Mouse (Mus musculus) heart, embryonic 11.5 days (tissue): Measurements from ENCODE around the gene Mavs. TPM values are rescaled to one million over a fixed set of nuclear protein-coding genes. Genes with fewer than 3 reads are reported as not detected.

Experiments
- ATAC-seq: fragments of 200-750 bp; cut with Nextera tagmentation; replicated peaks from 2 replicates; pipeline ENCODE4 v1.8.0; 2017; ENCODE audit warnings: moderate library complexity; ENCODE audit not compliant: insufficient number of reproducible peaks, low FRiP score, low TSS enrichment
- H3K27ac ChIP-seq: fragments of 300-500 bp; sonication (generic); 2 replicates; pipeline ENCODE4 v1.5.1; 2014; ENCODE audit warnings: mild to moderate bottlenecking, low read depth, low read length
- H3K27me3 ChIP-seq: fragments of 300-500 bp; sonication (generic); 2 replicates; pipeline ENCODE4 v1.6.1; 2014; ENCODE audit warnings: mild to moderate bottlenecking, low read length, mixed read lengths; ENCODE audit not compliant: control insufficient read depth, insufficient read depth
- H3K36me3 ChIP-seq: fragments of 300-500 bp; sonication (generic); 2 replicates; pipeline ENCODE4 v1.6.1; 2014; ENCODE audit warnings: mild to moderate bottlenecking, low read length, moderate library complexity, mixed read lengths; ENCODE audit not compliant: control insufficient read depth, insufficient read depth
- H3K4me1 ChIP-seq: fragments of 300-500 bp; sonication (generic); 2 replicates; pipeline ENCODE4 v1.6.1; 2014; ENCODE audit warnings: low read length; ENCODE audit not compliant: control insufficient read depth, insufficient read depth
- H3K4me2 ChIP-seq: fragments of 300-500 bp; sonication (generic); 2 replicates; pipeline ENCODE4 v1.6.1; 2014; ENCODE audit warnings: mild to moderate bottlenecking, moderate library complexity
- H3K4me3 ChIP-seq: fragments of 300-500 bp; sonication (generic); 2 replicates; pipeline ENCODE4 v1.5.1; 2014; ENCODE audit warnings: low read depth, low read length
- H3K9ac ChIP-seq: fragments of 300-500 bp; sonication (generic); 2 replicates; pipeline ENCODE4 v1.6.1; 2014; ENCODE audit warnings: mild to moderate bottlenecking, low read depth, low read length, moderate library complexity
- H3K9me3 ChIP-seq: fragments of 300-500 bp; sonication (generic); replicated peaks from 2 replicates; pipeline ENCODE4 v1.6.1; 2016; ENCODE audit warnings: low read length; ENCODE audit not compliant: control insufficient read depth
- WGBS: fragments of 180-500 bp; shearing (Covaris S2); extraction: QIAGEN DNeasy Blood & Tissue Kit; methylation state at CpG from one replicate; pipeline ENCODE4 v1.1.7; 2014; ENCODE audit not compliant: insufficient replicate concordance; 5-methylcytosine and 5-hydroxymethylcytosine counted together
- polyA plus RNA-seq: library from polyadenylated mRNA; unstranded; fragments of >200 nt; fragmentation: Nextera tagmentation; extraction: Ambion mirVana; gene quantifications from 2 replicates; pipeline ENCODE4 v1.2.1, GENCODE M21; 2014

Gene Mavs
- polyA plus RNA-seq, 1 experiment from 2014 or later: 15.2 TPM

DNA sequence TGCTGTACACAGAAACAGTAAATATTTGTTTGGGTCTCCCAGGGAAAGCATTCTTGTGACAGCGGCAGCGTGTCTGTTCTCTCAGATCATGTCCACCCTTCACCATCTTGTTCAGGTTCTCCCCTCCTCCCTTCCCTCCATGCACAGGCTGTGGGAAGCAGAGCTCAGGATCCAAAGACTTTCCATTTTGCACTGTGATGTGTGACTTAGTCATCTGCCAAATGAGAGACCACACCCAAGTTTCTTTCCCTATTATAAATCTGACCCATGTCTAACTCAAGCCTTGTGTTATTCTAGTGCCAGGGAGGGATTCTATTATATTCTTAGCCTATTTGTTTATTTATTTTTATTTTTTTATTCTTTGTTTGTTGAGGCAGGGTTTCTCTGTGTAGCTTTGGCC lies 25.5 kb upstream of the Mavs start:
- Histone ChIP-seq H3K36me3 (peaks cover 6% of the 10 kb centered on the region; the same call in 1 of the 2 replicates), H3K27ac (no peak overlapping the region), H3K9ac (no peak overlapping the region), H3K4me1 (peaks cover 21% of the 10 kb centered on the region), H3K9me3 (no peaks in the 10 kb centered on the region), H3K4me2 (no peak overlapping the region), H3K4me3 (no peak overlapping the region), H3K27me3 (no peaks in the 10 kb centered on the region)
- ATAC-seq: no peak
- WGBS: 92% methylated on average over 2 of the region's 2 CpGs

GRCm38 (mm10) chr2:131209125-131209795 lies 24.6 kb upstream of the Mavs start:
- ATAC-seq: no peak
- Histone ChIP-seq H3K27ac (peak overlapping the region; percentile 86; the same call in 1 of the 2 replicates), H3K9ac (peak overlapping the region; percentile 49), H3K4me1 (peaks cover 21% of the 10 kb centered on the region), H3K9me3 (no peaks in the 10 kb centered on the region), H3K36me3 (peaks cover 6% of the 10 kb centered on the region; the same call in 1 of the 2 replicates), H3K4me2 (peak overlapping the region; percentile 73), H3K4me3 (0 out of 2 replicates have a peak overlapping the region, but pooled peaks have one; percentile 70), H3K27me3 (no peaks in the 10 kb centered on the region)
- 69% methylated on average over 4 of the region's 4 CpGs for WGBS

DNA sequence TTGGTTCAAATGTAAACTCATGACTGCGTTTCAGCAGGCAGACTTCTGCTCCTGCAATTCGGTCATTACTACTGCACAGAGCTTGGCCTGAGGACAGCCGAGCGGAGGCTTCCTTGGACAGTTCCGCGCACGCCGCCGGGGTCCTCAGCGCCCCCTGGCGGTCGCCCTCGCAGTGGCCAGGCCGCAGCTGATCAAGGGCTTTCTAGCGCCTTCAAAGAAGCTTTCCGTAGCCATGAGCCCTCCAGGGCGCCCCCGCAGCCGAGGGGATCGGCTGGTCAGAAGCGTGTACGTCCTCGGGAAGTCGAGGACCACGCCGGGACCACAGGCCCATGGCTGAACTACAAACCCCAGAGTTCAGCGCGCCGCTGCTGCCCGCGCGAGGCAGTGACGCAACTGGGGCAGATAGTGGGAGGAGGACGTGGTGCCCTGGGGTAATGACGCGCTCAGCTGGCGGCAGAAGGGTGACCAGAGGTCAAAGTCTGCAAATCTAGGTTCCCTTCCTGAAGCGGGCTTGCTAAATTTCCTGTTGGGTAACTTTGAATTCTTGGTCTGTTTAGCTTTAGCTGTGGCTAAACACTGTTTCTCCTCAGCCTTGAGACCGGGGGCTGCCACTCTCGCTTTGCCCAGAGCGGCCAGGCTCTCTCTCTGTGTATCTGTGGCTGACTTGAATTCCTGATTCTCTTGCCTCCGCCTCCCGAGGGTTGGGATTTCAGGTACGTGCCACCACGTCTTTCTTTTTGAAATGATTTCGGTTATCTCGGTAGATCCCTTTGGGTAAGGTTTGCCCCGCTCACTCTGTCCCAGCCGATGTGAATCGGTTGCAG lies 23.7 kb upstream of the Mavs start:
- peak overlapping the region; percentile 86 for H3K27ac ChIP-seq
- H3K4me2 ChIP-seq: peak overlapping the region; percentile 73
- peaks cover 13% of the 10 kb centered on the region; the same call in 1 of the 2 replicates for H3K4me1 ChIP-seq
- H3K4me3 ChIP-seq: peak overlapping the region; percentile 70
- H3K36me3 ChIP-seq: peaks cover 6% of the 10 kb centered on the region; the same call in 1 of the 2 replicates
- peak overlapping the region; percentile 88 for H3K9ac ChIP-seq
- H3K9me3 ChIP-seq: no peaks in the 10 kb centered on the region
- WGBS: 1% methylated on average over 50 of the region's 50 CpGs
- no peaks in the 10 kb centered on the region for H3K27me3 ChIP-seq
- peak; percentile 93 for ATAC-seq

- no peaks in the 10 kb centered on the region for H3K9me3 ChIP-seq
- no peaks in the 10 kb centered on the region for H3K27me3 ChIP-seq
- 61% methylated on average over 9 of the region's 9 CpGs for WGBS
- H3K4me3 ChIP-seq: peak overlapping the region; percentile 70
- peak overlapping the region; percentile 88 for H3K9ac ChIP-seq
- peaks cover 6% of the 10 kb centered on the region; the same call in 1 of the 2 replicates for H3K36me3 ChIP-seq
- peak overlapping the region; percentile 86; the same call in 1 of the 2 replicates for H3K27ac ChIP-seq
- H3K4me2 ChIP-seq: peak overlapping the region; percentile 73
- no peak for ATAC-seq
- H3K4me1 ChIP-seq: peaks cover 10% of the 10 kb centered on the region; the same call in 1 of the 2 replicates
Measured at GRCm38 (mm10) chr2:131211026-131211615, 22.7 kb upstream of the Mavs start.

DNA sequence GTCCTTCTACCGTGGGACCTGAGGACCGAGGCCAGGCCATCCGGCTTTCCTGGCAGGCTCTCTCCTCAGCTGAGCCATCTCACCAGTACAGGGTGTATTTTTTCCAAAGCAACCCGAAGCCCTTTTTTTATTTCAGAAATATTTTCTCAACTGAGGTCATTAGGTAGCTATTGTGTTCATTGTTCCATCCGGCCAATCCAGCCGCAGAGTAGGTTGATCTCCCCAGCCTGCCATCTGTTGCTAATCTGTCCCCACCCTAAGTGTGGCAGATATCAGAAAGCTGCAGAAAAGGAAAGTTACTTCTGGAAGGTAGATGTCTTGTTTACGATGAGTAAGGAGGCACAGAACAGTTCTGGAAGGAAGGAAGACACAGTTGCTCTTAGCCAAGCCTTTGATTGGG lies 20.1 kb upstream of the Mavs start:
- H3K4me1 ChIP-seq: peaks cover 10% of the 10 kb centered on the region; the same call in 1 of the 2 replicates
- ATAC-seq: 0 out of 2 replicates have a peak, but pooled peaks have one; percentile 23
- no peak overlapping the region for H3K4me3 ChIP-seq
- 70% methylated on average over 7 of the region's 7 CpGs for WGBS
- peak overlapping the region; percentile 32 for H3K4me2 ChIP-seq
- peak overlapping the region; percentile 54 for H3K27ac ChIP-seq
- no peaks in the 10 kb centered on the region for H3K9me3 ChIP-seq
- peak overlapping the region; percentile 39 for H3K9ac ChIP-seq
- peaks cover 6% of the 10 kb centered on the region; the same call in 1 of the 2 replicates for H3K36me3 ChIP-seq
- no peaks in the 10 kb centered on the region for H3K27me3 ChIP-seq

- no peak overlapping the region for H3K4me2 ChIP-seq
- H3K27me3 ChIP-seq: no peaks in the 10 kb centered on the region
- no peak overlapping the region for H3K4me3 ChIP-seq
- H3K9ac ChIP-seq: no peak overlapping the region
- H3K4me1 ChIP-seq: peaks cover 5% of the 10 kb centered on the region; the same call in 1 of the 2 replicates
- no peak overlapping the region for H3K27ac ChIP-seq
- no peaks in the 10 kb centered on the region for H3K9me3 ChIP-seq
- H3K36me3 ChIP-seq: peaks cover 6% of the 10 kb centered on the region; the same call in 1 of the 2 replicates
- 81% methylated on average over 7 of the region's 7 CpGs for WGBS
- no peak for ATAC-seq
Measured at GRCm38 (mm10) chr2:131215941-131216858, 17.7 kb upstream of the Mavs start.

GRCm38 (mm10) chr2:131220030-131220429 lies 13.8 kb upstream of the Mavs start:
- Histone ChIP-seq H3K4me2 (no peak overlapping the region), H3K4me1 (0 out of 2 replicates have a peak, but pooled peaks cover 12% of the 10 kb centered on the region), H3K9ac (no peak overlapping the region), H3K4me3 (no peak overlapping the region), H3K9me3 (no peaks in the 10 kb centered on the region), H3K27me3 (no peaks in the 10 kb centered on the region), H3K27ac (no peak overlapping the region), H3K36me3 (no peaks in the 10 kb centered on the region)
- ATAC-seq: no peak
- WGBS: 65% methylated on average over 4 of the region's 4 CpGs
